In genomic region chr7:90443101-90444091, GRCm38 (mm10) we compare ENCODE assay signal across 8 mouse cellular contexts. TPM values are rescaled to one million over a fixed set of nuclear protein-coding genes. Genes with fewer than 3 reads are reported as not detected.
A peak's percentile ranks its signal among the peaks of the same experiment; 100 is the strongest.
DNase-seq lines count a peak whose midpoint lies in the region; ATAC-seq lines count a peak whose summit lies in the region.

No protein-coding gene starts in this region.

- H3K36me3 ChIP-seq in embryonic facial prominence, embryonic 15.5 days, result peaks cover 3% of the 10 kb centered on the region; the same call in 1 of the 2 replicates
- H3K36me3 ChIP-seq in heart, embryonic 10.5 days, result peaks cover 12% of the 10 kb centered on the region; the same call in 1 of the 2 replicates
- H3K36me3 ChIP-seq in kidney, embryonic 15.5 days, result peaks cover 7% of the 10 kb centered on the region
- peaks cover 9% of the 10 kb centered on the region for H3K36me3 ChIP-seq in liver, embryonic 13.5 days

- peak overlapping the region; percentile 67 for H3K4me2 ChIP-seq in embryonic facial prominence, embryonic 15.5 days (replicated peaks)
- peak overlapping the region; percentile 60 for H3K4me2 ChIP-seq in kidney, embryonic 15.5 days
- peak overlapping the region; percentile 86 for H3K4me2 ChIP-seq in liver, embryonic 13.5 days

- peak overlapping the region; percentile 91 for H3K4me3 ChIP-seq in embryonic facial prominence, embryonic 15.5 days (replicated peaks)
- peak overlapping the region; percentile 97 for H3K4me3 ChIP-seq in heart, embryonic 10.5 days
- H3K4me3 ChIP-seq in kidney, embryonic 15.5 days (replicated peaks), result peak overlapping the region; percentile 84
- H3K4me3 ChIP-seq in liver, embryonic 13.5 days (replicated peaks), result peak overlapping the region; percentile 98

- no peaks in the 10 kb centered on the region for H3K27me3 ChIP-seq in embryonic facial prominence, embryonic 15.5 days
- no peaks in the 10 kb centered on the region for H3K27me3 ChIP-seq in heart, embryonic 10.5 days (ENCODE audit: insufficient read depth, poor library complexity, severe bottlenecking)
- H3K27me3 ChIP-seq in kidney, embryonic 15.5 days, result no peaks in the 10 kb centered on the region
- H3K27me3 ChIP-seq in liver, embryonic 13.5 days, result no peaks in the 10 kb centered on the region

- H3K27ac ChIP-seq in embryonic facial prominence, embryonic 15.5 days (replicated peaks), result peak overlapping the region; percentile 97
- H3K27ac ChIP-seq in heart, embryonic 10.5 days, result peak overlapping the region; percentile 100
- peak overlapping the region; percentile 99 for H3K27ac ChIP-seq in kidney, embryonic 15.5 days
- peak overlapping the region; percentile 94 for H3K27ac ChIP-seq in liver, embryonic 13.5 days

- H3K9ac ChIP-seq in embryonic facial prominence, embryonic 15.5 days, result peak overlapping the region; percentile 98
- peak overlapping the region; percentile 99 for H3K9ac ChIP-seq in kidney, embryonic 15.5 days
- H3K9ac ChIP-seq in liver, embryonic 13.5 days, result peak overlapping the region; percentile 99

- DNase-seq in B cell, adult 2 months, result peak; percentile 79 to 80
- DNase-seq in adrenal gland, postnatal 4 days (ENCODE audit: low spot score in 2 of 2), result peak; percentile 42 to 58
- DNase-seq in heart, embryonic 10.5 days (ENCODE audit: low spot score), result peak; percentile 84
- DNase-seq in liver, embryonic 13.5 days, result peak; percentile 60
- DNase-seq in naive thymus-derived CD4-positive, alpha-beta T cell, adult 2 months (ENCODE audit: low read depth), result peak; percentile 80
- DNase-seq in spleen, postnatal 4 days (ENCODE audit: low spot score in 2 of 2), result peak; percentile 75 to 88

- no peaks in the 10 kb centered on the region for H3K4me1 ChIP-seq in embryonic facial prominence, embryonic 15.5 days
- no peaks in the 10 kb centered on the region for H3K4me1 ChIP-seq in heart, embryonic 10.5 days
- 0 out of 2 replicates have a peak, but pooled peaks cover 2% of the 10 kb centered on the region for H3K4me1 ChIP-seq in kidney, embryonic 15.5 days
- H3K4me1 ChIP-seq in liver, embryonic 13.5 days (replicated peaks), result peaks cover 9% of the 10 kb centered on the region

- H3K9me3 ChIP-seq in embryonic facial prominence, embryonic 15.5 days (replicated peaks), result no peaks in the 10 kb centered on the region
- H3K9me3 ChIP-seq in heart, embryonic 10.5 days, result no peaks in the 10 kb centered on the region
- H3K9me3 ChIP-seq in kidney, embryonic 15.5 days (replicated peaks), result no peaks in the 10 kb centered on the region
- H3K9me3 ChIP-seq in liver, embryonic 13.5 days (replicated peaks), result no peaks in the 10 kb centered on the region

- WGBS in embryonic facial prominence, embryonic 15.5 days, result under 1% methylated on average over 97 of the region's 123 CpGs
- WGBS in heart, embryonic 10.5 days, result under 1% methylated on average over 123 of the region's 123 CpGs
- under 1% methylated on average over 122 of the region's 123 CpGs for WGBS in kidney, embryonic 15.5 days
- WGBS in liver, embryonic 13.5 days (ENCODE audit: insufficient replicate concordance), result under 1% methylated on average over 118 of the region's 123 CpGs

- ATAC-seq in embryonic facial prominence, embryonic 15.5 days (ENCODE audit: insufficient number of reproducible peaks, low FRiP score, low TSS enrichment, low read depth), result peak; percentile 75; the same call in 1 of the 2 replicates
- peak; percentile 77 for ATAC-seq in kidney, embryonic 15.5 days (replicated peaks; ENCODE audit: low FRiP score)
- peak; percentile 68 for ATAC-seq in liver, embryonic 13.5 days (ENCODE audit: low read depth)

RNA-seq across cellular contexts. Expression of gene Crebzf, which starts 0.9 kb away (rescaled TPM):
- 10 to 100 TPM; 82.8 to 90.3 TPM for total RNA-seq in adrenal gland, postnatal 4 days (2021)
- polyA plus RNA-seq in embryonic facial prominence, embryonic 15.5 days (2015; fragmentation: Nextera tagmentation; extraction: Ambion mirVana), result 36.4 and 38.9 TPM in 2 replicates
- 16.2 and 24.9 TPM in 2 replicates for polyA plus RNA-seq in heart, embryonic 10.5 days (2016; fragmentation: Nextera tagmentation; extraction: Ambion mirVana)
- 34.7 and 35.8 TPM in 2 replicates for polyA plus RNA-seq in kidney, embryonic 15.5 days (2015; fragmentation: Nextera tagmentation; extraction: Ambion mirVana)
- 13.7 and 13.8 TPM in 2 replicates for polyA plus RNA-seq in liver, embryonic 13.5 days (2015; fragmentation: Nextera tagmentation; extraction: Ambion mirVana)

RNA-seq across cellular contexts. Expression of gene Tmem126a, which starts 13.6 kb away (rescaled TPM):
- 10 to 100 TPM; 47.8 to 55.6 TPM for total RNA-seq in adrenal gland, postnatal 4 days (2021)
- 84.9 and 87.6 TPM in 2 replicates for polyA plus RNA-seq in embryonic facial prominence, embryonic 15.5 days (2015; fragmentation: Nextera tagmentation; extraction: Ambion mirVana)
- polyA plus RNA-seq in heart, embryonic 10.5 days (2016; fragmentation: Nextera tagmentation; extraction: Ambion mirVana), result 125 and 132 TPM in 2 replicates
- 115 and 126 TPM in 2 replicates for polyA plus RNA-seq in kidney, embryonic 15.5 days (2015; fragmentation: Nextera tagmentation; extraction: Ambion mirVana)
- polyA plus RNA-seq in liver, embryonic 13.5 days (2015; fragmentation: Nextera tagmentation; extraction: Ambion mirVana), result 62.5 and 65.8 TPM in 2 replicates

RNA-seq across cellular contexts. Expression of gene Ccdc89, which starts 17.0 kb away (rescaled TPM):
- total RNA-seq in adrenal gland, postnatal 4 days (2021), result 1 to 10 TPM; 1.0 to 1.1 TPM
- polyA plus RNA-seq in embryonic facial prominence, embryonic 15.5 days (2015; fragmentation: Nextera tagmentation; extraction: Ambion mirVana), result 2.0 and 3.5 TPM in 2 replicates
- 1.3 and 2.0 TPM in 2 replicates for polyA plus RNA-seq in heart, embryonic 10.5 days (2016; fragmentation: Nextera tagmentation; extraction: Ambion mirVana)
- 1.3 and 1.7 TPM in 2 replicates for polyA plus RNA-seq in kidney, embryonic 15.5 days (2015; fragmentation: Nextera tagmentation; extraction: Ambion mirVana)
- 0.15 and 0.30 TPM in 2 replicates for polyA plus RNA-seq in liver, embryonic 13.5 days (2015; fragmentation: Nextera tagmentation; extraction: Ambion mirVana)

RNA-seq across cellular contexts. Expression of gene Tmem126b, which starts 32.4 kb away (rescaled TPM):
- total RNA-seq in adrenal gland, postnatal 4 days (2021), result 10 to 100 TPM; 19.0 to 19.3 TPM
- 32.8 and 36.9 TPM in 2 replicates for polyA plus RNA-seq in embryonic facial prominence, embryonic 15.5 days (2015; fragmentation: Nextera tagmentation; extraction: Ambion mirVana)
- 29.5 and 33.6 TPM in 2 replicates for polyA plus RNA-seq in heart, embryonic 10.5 days (2016; fragmentation: Nextera tagmentation; extraction: Ambion mirVana)
- polyA plus RNA-seq in kidney, embryonic 15.5 days (2015; fragmentation: Nextera tagmentation; extraction: Ambion mirVana), result 35.3 and 37.1 TPM in 2 replicates
- polyA plus RNA-seq in liver, embryonic 13.5 days (2015; fragmentation: Nextera tagmentation; extraction: Ambion mirVana), result 12.4 and 14.5 TPM in 2 replicates

RNA-seq across cellular contexts. Expression of gene Dlg2, which starts 33.1 kb away (rescaled TPM):
- total RNA-seq in adrenal gland, postnatal 4 days (2021), result 10 to 100 TPM; 82.3 to 86.9 TPM
- 6.1 and 7.2 TPM in 2 replicates for polyA plus RNA-seq in embryonic facial prominence, embryonic 15.5 days (2015; fragmentation: Nextera tagmentation; extraction: Ambion mirVana)
- polyA plus RNA-seq in heart, embryonic 10.5 days (2016; fragmentation: Nextera tagmentation; extraction: Ambion mirVana), result 3.8 and 4.1 TPM in 2 replicates
- 0.87 and 1.4 TPM in 2 replicates for polyA plus RNA-seq in kidney, embryonic 15.5 days (2015; fragmentation: Nextera tagmentation; extraction: Ambion mirVana)
- polyA plus RNA-seq in liver, embryonic 13.5 days (2015; fragmentation: Nextera tagmentation; extraction: Ambion mirVana), result 0.52 and 0.65 TPM in 2 replicates

Comparison
In these comparisons a context has a peak if more than half of its experiments do, and no peak if none do; other contexts are left out.
1. Peak in every context shown above with its lines: DNase-seq, ATAC-seq, H3K4me3 ChIP-seq and H3K27ac ChIP-seq.